Mouse (Mus musculus) effector memory CD4-positive, alpha-beta T cell, adult 7 months (primary cell): Measurements from ENCODE around the gene Sept1. TPM values are rescaled to one million over a fixed set of nuclear protein-coding genes. Genes with fewer than 3 reads are reported as not detected.

Experiments
- polyA plus RNA-seq: library from polyadenylated mRNA; unstranded; fragments of 100-300 nt; shearing (Covaris generic); gene quantifications from one replicate; pipeline ENCODE4 v1.2.1, GENCODE M21; 2017

Gene Sept1
- 491 TPM for polyA plus RNA-seq

GRCm38 (mm10) chr7:127232622-127233367 is at the start of gene Sept1, which contains the start of gene Zfp553:
TSS of gene Sept1 (minus strand) at chr7:127233130.
TSS of gene Zfp553 (plus strand) at chr7:127233061.

DNA sequence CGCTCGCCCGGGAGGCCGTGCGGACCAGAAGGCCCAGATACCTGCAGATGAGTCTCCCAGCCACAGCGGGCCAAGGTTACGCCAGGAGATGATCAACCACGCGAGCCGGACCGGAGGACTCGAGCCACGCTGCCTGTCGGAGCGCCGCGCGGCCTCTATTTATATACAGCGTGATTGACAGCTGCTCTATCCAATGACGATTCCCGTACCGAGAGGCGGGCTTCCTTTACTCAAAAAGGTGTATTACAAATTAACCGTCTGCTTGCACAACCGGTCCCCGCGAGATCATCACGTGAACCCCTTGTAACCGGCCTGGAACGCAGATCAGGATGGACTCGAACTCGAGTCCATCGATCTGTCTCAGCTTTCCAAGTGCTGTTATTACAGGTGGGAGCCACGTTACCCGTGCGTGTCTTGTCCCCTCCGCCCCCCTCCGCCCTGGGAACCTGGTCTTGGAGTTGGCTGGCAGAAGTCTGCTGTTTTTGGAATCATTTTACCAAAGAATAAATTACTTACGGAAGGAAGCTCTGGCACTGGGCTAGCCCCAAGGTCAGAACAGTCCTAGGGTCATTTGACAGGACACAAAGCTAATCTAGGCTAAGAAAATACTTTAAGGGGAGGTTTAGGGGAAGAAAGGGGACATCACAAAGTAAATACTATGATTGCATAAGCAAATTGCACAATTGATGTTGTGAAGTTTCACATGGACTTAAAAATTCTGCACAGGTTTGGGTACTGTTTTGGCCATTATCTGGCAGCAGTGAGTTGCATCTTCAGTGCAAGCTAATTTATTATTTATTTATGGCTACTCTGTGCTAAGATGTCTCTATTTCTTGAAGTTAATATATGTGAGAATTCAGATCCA is 41.2 kb upstream of the Sept1 start, which contains the start of gene Sephs2:
TSS of gene Sephs2 (minus strand) at position 131 of the 865 bp plus-strand sequence.

DNA sequence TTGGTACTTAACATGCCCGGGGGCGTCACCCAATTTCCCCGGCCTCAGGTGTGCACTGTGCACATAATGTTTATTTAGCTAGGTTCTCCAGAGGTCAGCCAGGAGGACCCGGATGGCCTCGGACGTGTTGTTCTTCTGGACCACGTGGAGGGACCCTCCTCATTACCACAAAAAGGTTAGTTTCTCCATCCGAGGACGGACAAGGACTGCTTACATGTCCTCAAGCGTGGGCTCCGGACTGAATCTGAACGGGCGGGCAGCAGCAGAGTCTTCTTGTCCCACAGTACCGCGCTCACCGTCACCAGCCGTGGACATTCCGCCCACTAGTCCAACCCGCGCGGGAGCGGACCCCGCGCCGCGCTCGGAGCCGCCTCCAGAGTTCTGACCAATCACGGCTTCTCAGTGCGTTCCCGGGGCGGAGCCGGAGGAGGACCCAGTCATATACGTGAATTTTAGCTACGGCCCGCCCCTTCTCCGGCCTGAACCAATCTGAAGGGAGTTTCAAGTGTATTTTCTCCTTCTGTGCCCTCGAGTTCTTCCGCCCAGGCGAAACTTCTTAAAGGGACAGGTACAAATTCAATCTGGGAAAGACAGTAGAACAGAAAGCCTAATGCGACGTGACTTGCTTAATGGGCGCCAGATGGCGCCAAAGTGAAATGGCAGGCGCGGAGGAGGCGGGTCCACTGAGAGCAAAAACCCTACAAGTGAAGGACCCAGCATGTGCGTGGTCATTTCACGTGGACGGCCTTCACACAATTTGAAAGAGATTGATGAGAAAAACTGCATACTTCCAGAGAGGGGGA is 27.6 kb upstream of the Sept1 start, which contains the start of gene Dctpp1:
TSS of gene Dctpp1 (minus strand) at position 401 of the 803 bp plus-strand sequence.

DNA sequence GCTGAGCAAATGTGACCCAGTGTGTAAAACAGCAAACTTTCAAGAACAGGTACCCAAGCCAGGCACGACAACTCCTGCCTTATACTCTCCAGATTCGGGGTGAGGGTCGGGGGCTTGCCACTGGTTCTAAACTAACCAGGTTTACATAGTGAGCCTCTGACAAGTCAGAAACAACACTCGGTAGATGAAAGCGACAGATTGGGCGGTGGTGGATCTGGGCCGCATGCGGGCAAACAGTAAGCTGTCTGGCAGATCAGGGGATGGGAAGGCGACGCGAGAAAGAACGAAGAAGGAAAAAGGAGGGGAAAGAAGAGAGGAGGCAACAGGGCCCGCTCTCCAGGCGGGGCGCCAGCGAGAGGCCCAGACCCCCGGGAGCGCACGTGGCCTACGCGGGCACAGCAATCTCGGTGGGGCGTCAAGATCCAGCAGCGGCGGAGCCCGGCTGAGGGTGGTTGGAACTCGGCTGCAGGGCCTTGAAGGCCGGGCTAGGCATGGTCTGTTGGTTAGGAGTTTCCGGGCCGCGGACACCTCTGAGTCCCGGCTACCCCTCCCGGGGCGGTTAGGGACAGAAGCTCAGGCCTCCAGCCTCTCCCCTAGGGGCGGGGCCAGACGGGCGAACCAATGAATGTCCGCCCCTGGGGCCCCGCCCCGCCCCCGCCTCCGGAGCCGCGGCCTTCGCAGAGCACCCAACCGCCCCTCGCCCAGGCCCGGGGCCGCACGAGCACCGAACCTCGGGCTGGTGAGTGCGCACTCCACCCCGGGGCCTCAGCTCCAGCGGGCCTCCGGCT is 11.1 kb upstream of the Sept1 start, which contains the start of gene Zfp771:
TSS of gene Zfp771 (plus strand) at position 405 of the 788 bp plus-strand sequence.

DNA sequence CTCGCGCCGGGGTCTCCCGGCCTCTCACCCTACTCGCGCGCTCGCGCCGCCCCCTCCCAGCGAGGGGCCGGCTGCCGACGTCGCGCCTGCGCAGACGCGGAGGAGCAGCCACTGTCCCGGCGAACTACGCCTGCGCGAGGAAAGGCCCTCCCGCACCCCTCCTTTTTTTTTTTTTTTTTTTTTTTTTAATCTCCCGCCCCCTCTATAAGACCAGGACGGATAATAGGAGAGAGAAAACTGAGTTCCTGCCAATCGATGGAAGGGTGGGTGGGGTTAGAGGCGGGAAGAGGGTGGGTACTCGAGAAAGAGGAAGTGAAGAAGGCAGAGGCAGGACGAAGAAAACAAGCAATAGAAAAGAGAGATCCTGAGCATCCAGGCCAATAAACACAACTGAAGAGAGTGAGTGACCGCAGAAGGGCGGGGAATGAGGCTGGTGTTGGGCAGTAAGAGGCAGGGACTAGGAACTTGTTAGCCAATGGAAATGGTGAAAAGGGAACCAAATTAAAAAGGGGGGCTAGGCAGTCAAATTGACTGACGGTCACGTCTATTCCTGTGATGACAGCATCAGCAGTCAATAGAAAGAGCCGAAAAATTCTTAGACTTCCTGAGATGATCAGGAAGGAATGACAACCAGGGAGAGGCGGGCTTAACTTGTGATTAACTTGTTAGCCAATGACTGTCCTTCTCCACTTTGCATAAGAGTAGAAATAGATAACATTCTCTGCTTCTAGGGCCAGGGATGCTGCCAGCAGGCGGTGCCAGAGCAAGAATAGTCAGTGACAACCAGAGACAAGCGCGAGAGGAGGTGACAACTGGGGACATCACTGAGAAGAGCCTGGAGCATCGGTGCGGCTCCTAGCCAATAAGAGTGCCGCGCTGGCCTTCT is 24.1 kb downstream of the Sept1 start, which contains the start of gene Mylpf:
TSS of gene Mylpf (plus strand) at position 338 of the 886 bp plus-strand sequence.

DNA sequence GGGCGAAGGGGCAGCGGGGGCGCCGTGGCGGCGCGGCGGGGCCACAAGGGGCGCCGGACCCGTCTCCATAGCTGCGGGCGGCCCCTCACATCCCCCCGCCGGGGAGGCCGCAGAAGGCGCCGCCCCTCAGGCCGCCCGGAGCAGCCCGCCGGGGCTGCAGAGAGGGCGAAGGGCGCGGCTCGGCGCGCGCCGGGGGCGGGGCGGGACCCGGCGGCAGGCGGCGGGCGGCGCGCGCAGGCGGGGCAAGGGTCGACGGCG is 24.7 kb downstream of the Sept1 start, which contains the start of gene Tbc1d10b:
TSS of gene Tbc1d10b (minus strand) at position 174 of the 258 bp plus-strand sequence.

GRCm38 (mm10) chr7:127195544-127196295 is 37.2 kb downstream of the Sept1 start, which contains the start of gene Cd2bp2:
TSS of gene Cd2bp2 (minus strand) at chr7:127196050.

Other genes with a start within 250 kb of the Sept1 start
- gene Mvp, start 218.5 kb downstream of the Sept1 start, polyA plus RNA-seq = 75.7 TPM
- gene Pagr1b, start 216.6 kb downstream of the Sept1 start, polyA plus RNA-seq = 1.7 TPM
- gene Pagr1a, start 215.8 kb downstream of the Sept1 start, polyA plus RNA-seq = 49.8 TPM
- gene Gm42742, start 212.0 kb downstream of the Sept1 start, polyA plus RNA-seq = 13.4 TPM
- gene Prrt2, start 211.9 kb downstream of the Sept1 start, polyA plus RNA-seq = 4.9 TPM
- gene Maz, start 206.1 kb downstream of the Sept1 start, polyA plus RNA-seq = 66.5 TPM
- 3.0 TPM for gene Kif22, start 190.7 kb downstream of the Sept1 start, polyA plus RNA-seq
- gene Zg16, start 145.8 kb downstream of the Sept1 start, polyA plus RNA-seq = not detected
- 70.4 TPM for gene AI467606, start 141.8 kb downstream of the Sept1 start, polyA plus RNA-seq
- 11.2 TPM for gene Qprt, start 110.9 kb downstream of the Sept1 start, polyA plus RNA-seq
- 49.4 TPM for gene Spn, start 95.3 kb downstream of the Sept1 start, polyA plus RNA-seq
- 72.4 TPM for gene Cd2bp2, start 37.1 kb downstream of the Sept1 start, polyA plus RNA-seq
- gene Tbc1d10b, start 24.7 kb downstream of the Sept1 start, polyA plus RNA-seq = 63.5 TPM
- 13.0 TPM for gene Mylpf, start 24.2 kb downstream of the Sept1 start, polyA plus RNA-seq
- gene Zfp553, start 69 bp downstream of the Sept1 start, polyA plus RNA-seq = 6.8 TPM
- 5.0 TPM for gene Zfp771, start 11.1 kb upstream of the Sept1 start, polyA plus RNA-seq
- gene Dctpp1, start 27.6 kb upstream of the Sept1 start, polyA plus RNA-seq = 18.2 TPM
- 31.4 TPM for gene Sephs2, start 40.9 kb upstream of the Sept1 start, polyA plus RNA-seq
- 375 TPM for gene Itgal, start 63.1 kb upstream of the Sept1 start, polyA plus RNA-seq
- gene Zfp768, start 112.5 kb upstream of the Sept1 start, polyA plus RNA-seq = 0.27 TPM
- gene Zfp747, start 142.9 kb upstream of the Sept1 start, polyA plus RNA-seq = 21.0 TPM
- gene 9130019O22Rik, start 154.0 kb upstream of the Sept1 start, polyA plus RNA-seq = 7.3 TPM
- gene E430018J23Rik, start 160.5 kb upstream of the Sept1 start, polyA plus RNA-seq = 4.4 TPM
- 13.3 TPM for gene Zfp764, start 173.7 kb upstream of the Sept1 start, polyA plus RNA-seq
- gene Zfp688, start 188.9 kb upstream of the Sept1 start, polyA plus RNA-seq = 24.7 TPM
- gene Zfp689, start 216.0 kb upstream of the Sept1 start, polyA plus RNA-seq = 7.4 TPM
- gene Prr14, start 226.5 kb upstream of the Sept1 start, polyA plus RNA-seq = 138 TPM
- 11.9 TPM for gene Fbrs, start 246.1 kb upstream of the Sept1 start, polyA plus RNA-seq